Mouse (Mus musculus) layer of hippocampus, adult 6 months (tissue): ENCODE results near the gene 9130409I23Rik. TPM values are rescaled to one million over a fixed set of nuclear protein-coding genes. Genes with fewer than 3 reads are reported as not detected.

Experiments
- long read RNA-seq, 2 experiments: library from polyadenylated mRNA; unstranded; transcript quantifications; one replicate each; pipeline ENCODE4 v2.0.0; 2019 to 2020
- polyA plus RNA-seq: library from polyadenylated mRNA; unstranded; fragments of <200 nt; fragmentation: Nextera tagmentation; gene quantifications from 2 replicates; pipeline ENCODE4 v1.2.3, GENCODE M21; 2021

The 9130409I23Rik gene
- polyA plus RNA-seq, result not detected in 2 replicates
- long read RNA-seq, experiment 1, result 0 reads
- long read RNA-seq, experiment 2, result 0 reads

GRCm38 (mm10) chr1:181050937-181051336 is at the start of gene 9130409I23Rik:
Gene 9130409I23Rik, plus strand, starts transcription at chr1:181051237.

DNA sequence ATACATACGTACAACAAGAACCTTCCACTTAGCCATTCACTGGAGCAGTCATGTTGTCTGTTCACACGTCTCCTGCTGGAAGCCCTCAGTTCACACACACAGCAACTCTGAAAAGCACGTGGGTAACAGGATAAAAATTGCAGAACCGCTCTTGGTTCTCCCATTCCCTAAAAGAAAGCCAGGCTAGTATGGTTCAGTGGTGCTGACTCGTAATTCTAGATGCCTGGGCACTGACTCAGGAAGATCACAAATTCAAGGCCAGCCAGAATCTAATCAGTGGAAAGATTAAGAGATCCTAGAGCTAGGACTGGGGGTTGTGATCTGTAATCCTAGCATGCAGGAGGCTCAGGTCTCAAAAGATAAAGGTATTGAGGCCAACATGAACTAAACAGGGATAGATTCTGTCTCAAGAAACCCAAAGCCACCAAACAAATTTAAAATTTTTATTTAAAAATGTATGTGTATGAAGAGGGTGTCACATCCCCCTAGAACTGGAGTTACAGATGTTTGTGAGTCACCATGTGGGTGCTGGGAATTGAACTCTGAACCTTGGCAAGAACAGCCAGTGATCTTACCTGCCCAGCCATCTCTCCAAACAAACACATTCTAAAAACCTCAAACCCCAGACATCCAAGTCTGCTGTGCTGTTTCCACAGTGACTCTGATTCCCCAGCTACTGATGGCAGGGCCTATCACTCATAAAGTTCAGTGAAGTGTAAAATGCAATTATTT is 30.1 kb upstream of the 9130409I23Rik start, which contains the start of gene Ephx1:
Ephx1 (minus strand) TSS at position 149 of the 732 bp plus-strand sequence.

Other genes with a start within 250 kb of the 9130409I23Rik start
- 347 and 349 TPM in 2 replicates for gene H3f3a, start 237.3 kb upstream of the 9130409I23Rik start, polyA plus RNA-seq
- 17.7 and 18.8 TPM in 2 replicates for gene Sde2, start 200.1 kb upstream of the 9130409I23Rik start, polyA plus RNA-seq
- gene Lefty2, start 158.1 kb upstream of the 9130409I23Rik start, polyA plus RNA-seq, result 1.8 and 3.0 TPM in 2 replicates
- 86.1 and 94.6 TPM in 2 replicates for gene Pycr2, start 146.9 kb upstream of the 9130409I23Rik start, polyA plus RNA-seq
- 21.8 and 22.7 TPM in 2 replicates for gene Lefty1, start 116.2 kb upstream of the 9130409I23Rik start, polyA plus RNA-seq
- gene Tmem63a, start 108.9 kb upstream of the 9130409I23Rik start, polyA plus RNA-seq, result 27.1 and 29.2 TPM in 2 replicates
- 20.6 and 35.6 TPM in 2 replicates for gene Ephx1, start 30.3 kb upstream of the 9130409I23Rik start, polyA plus RNA-seq
- gene Nvl, start 93.0 kb downstream of the 9130409I23Rik start, polyA plus RNA-seq, result 6.0 and 6.8 TPM in 2 replicates
- 38.7 and 51.0 TPM in 2 replicates for gene Cnih4, start 93.5 kb downstream of the 9130409I23Rik start, polyA plus RNA-seq
- gene Wdr26, start 160.8 kb downstream of the 9130409I23Rik start, polyA plus RNA-seq, result 13.2 and 13.9 TPM in 2 replicates